Mouse (Mus musculus) lung, postnatal 0 days (tissue): ENCODE results near the gene Cd247.

Experiments
- CTCF ChIP-seq: IDR thresholded peaks from 2 replicates; pipeline ENCODE4 v1.5.1; 2016; ENCODE audit warnings: antibody characterized with exemption, mild to moderate bottlenecking
- EP300 ChIP-seq: IDR thresholded peaks from 2 replicates; pipeline ENCODE4 v1.6.1; 2016; ENCODE audit warnings: antibody characterized with exemption, mild to moderate bottlenecking, control low read depth

DNA sequence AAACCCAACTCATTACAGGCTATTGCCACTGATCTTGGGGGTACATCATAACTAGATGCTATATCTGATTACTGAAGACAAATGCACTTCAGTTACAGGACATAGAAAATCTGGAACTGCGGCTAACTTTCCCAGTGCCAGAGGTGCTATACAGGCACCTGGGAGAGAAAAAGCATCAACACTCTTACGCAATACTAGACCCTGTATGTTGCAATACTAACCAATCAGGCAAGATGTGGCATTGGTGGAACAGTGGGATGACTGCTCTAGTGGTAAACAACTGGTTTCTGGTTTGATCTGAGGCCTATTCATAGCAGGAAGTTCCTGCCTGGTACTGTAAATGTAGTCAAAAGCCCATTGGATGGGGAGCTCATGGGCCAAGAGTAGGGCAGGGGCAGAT, 90.3 kb downstream of the Cd247 start:
- TF ChIP-seq CTCF (no peak), EP300 (no peak)
